Mouse (Mus musculus): Measurements from ENCODE around the gene Pfkl. TPM values are rescaled to one million over a fixed set of nuclear protein-coding genes. Genes with fewer than 3 reads are reported as not detected.

Gene Pfkl
- total RNA-seq, 1 experiment, result 138 TPM

GRCm38 (mm10) chr10:77970481-77970880, 39.4 kb downstream of the Pfkl start, which contains the start of gene Trpm2:
Gene Trpm2, minus strand, starts transcription at chr10:77970563.
- H3K4me3 ChIP-seq (ENCODE audit: insufficient read depth in 1 of 2, low read depth in 1 of 2, low read length in 2 of 2, poor library complexity in 1 of 2, severe bottlenecking in 1 of 2), result peak within 1 kb of the TSS; percentile 30 to 51; a peak in 3 of 4 replicates
- in situ Hi-C loops (cut with MboI; ENCODE audit: low sequenced_read_pairs in 2 of 2, unreplicated experiment in 2 of 2), result no loop called here
- no peak within 1 kb of the TSS for H3K27ac ChIP-seq (ENCODE audit: insufficient read depth, low read depth, low read length, poor library complexity, severe bottlenecking)
- H3K9ac ChIP-seq (ENCODE audit: insufficient read depth, low read depth, low read length, poor library complexity, severe bottlenecking), result peak within 1 kb of the TSS; percentile 39; the same call in 1 of the 2 replicates
- TF ChIP-seq MAFK (IDR thresholded peaks at IDR 0.05; ENCODE audit: insufficient read depth, low read depth, low read length) (no peak), HCFC1 (IDR thresholded peaks at IDR 0.05; ENCODE audit: borderline replicate concordance, insufficient read depth, low read length) (no peak), ZC3H11A (IDR thresholded peaks at IDR 0.05; ENCODE audit: borderline replicate concordance, low read depth, low read length) (no peak), ZNF384 (IDR thresholded peaks at IDR 0.05; ENCODE audit: low read depth, low read length) (no peak), CHD2 (IDR thresholded peaks at IDR 0.05; ENCODE audit: low read depth, low read length) (no peak)
- DNase-seq (ENCODE audit: low read depth, low spot score), result no peak
- H3K36me3 ChIP-seq (ENCODE audit: control insufficient read depth, insufficient read depth, low read length, poor library complexity, severe bottlenecking), result no peaks in the 10 kb centered on the region
- peaks cover 0 to 2% of the 10 kb centered on the region in 2 experiments; a peak in 1 of 4 replicates for H3K4me1 ChIP-seq (ENCODE audit: control insufficient read depth in 2 of 2, insufficient read depth in 2 of 2, low read length in 2 of 2, poor library complexity in 1 of 2)
- no peaks in the 10 kb centered on the region for H3K9me3 ChIP-seq (ENCODE audit: control insufficient read depth, insufficient read depth, low read depth, low read length)

- peaks cover 0 to 2% of the 10 kb centered on the region in 2 experiments; a peak in 1 of 4 replicates for H3K4me1 ChIP-seq (ENCODE audit: control insufficient read depth in 2 of 2, insufficient read depth in 2 of 2, low read length in 2 of 2, poor library complexity in 1 of 2)
- no peak overlapping the region for H3K27ac ChIP-seq (ENCODE audit: insufficient read depth, low read depth, low read length, poor library complexity, severe bottlenecking)
- in situ Hi-C loops (cut with MboI; ENCODE audit: low sequenced_read_pairs in 2 of 2, unreplicated experiment in 2 of 2), result no loop called here
- DNase-seq (ENCODE audit: low read depth, low spot score), result no peak
- no peaks in the 10 kb centered on the region for H3K36me3 ChIP-seq (ENCODE audit: control insufficient read depth, insufficient read depth, low read length, poor library complexity, severe bottlenecking)
- H3K9me3 ChIP-seq (ENCODE audit: control insufficient read depth, insufficient read depth, low read depth, low read length), result no peaks in the 10 kb centered on the region
- peak overlapping the region; percentile 30 to 51; a peak in 3 of 4 replicates for H3K4me3 ChIP-seq (ENCODE audit: insufficient read depth in 1 of 2, low read depth in 1 of 2, low read length in 2 of 2, poor library complexity in 1 of 2, severe bottlenecking in 1 of 2)
- H3K9ac ChIP-seq (ENCODE audit: insufficient read depth, low read depth, low read length, poor library complexity, severe bottlenecking), result peak overlapping the region; percentile 39; the same call in 1 of the 2 replicates
- TF ChIP-seq MAFK (IDR thresholded peaks at IDR 0.05; ENCODE audit: insufficient read depth, low read depth, low read length), result no peak
- no peak for TF ChIP-seq ZNF384 (IDR thresholded peaks at IDR 0.05; ENCODE audit: low read depth, low read length)
- TF ChIP-seq CHD2 (IDR thresholded peaks at IDR 0.05; ENCODE audit: low read depth, low read length), result no peak
- no peak for TF ChIP-seq HCFC1 (IDR thresholded peaks at IDR 0.05; ENCODE audit: borderline replicate concordance, insufficient read depth, low read length)
- TF ChIP-seq ZC3H11A (IDR thresholded peaks at IDR 0.05; ENCODE audit: borderline replicate concordance, low read depth, low read length), result no peak
Measured at GRCm38 (mm10) chr10:77969973-77970325, 39.9 kb downstream of the Pfkl start.

- in situ Hi-C loops (cut with MboI; ENCODE audit: low sequenced_read_pairs in 2 of 2, unreplicated experiment in 2 of 2), result no loop called here
- no peak overlapping the region for H3K27ac ChIP-seq (ENCODE audit: insufficient read depth, low read depth, low read length, poor library complexity, severe bottlenecking)
- peak overlapping the region; percentile 30 to 51; a peak in 3 of 4 replicates for H3K4me3 ChIP-seq (ENCODE audit: insufficient read depth in 1 of 2, low read depth in 1 of 2, low read length in 2 of 2, poor library complexity in 1 of 2, severe bottlenecking in 1 of 2)
- H3K4me1 ChIP-seq (ENCODE audit: control insufficient read depth in 2 of 2, insufficient read depth in 2 of 2, low read length in 2 of 2, poor library complexity in 1 of 2), result peaks cover 0 to 2% of the 10 kb centered on the region in 2 experiments; a peak in 1 of 4 replicates
- H3K9me3 ChIP-seq (ENCODE audit: control insufficient read depth, insufficient read depth, low read depth, low read length), result no peaks in the 10 kb centered on the region
- TF ChIP-seq CHD2 (IDR thresholded peaks at IDR 0.05; ENCODE audit: low read depth, low read length) (no peak), HCFC1 (IDR thresholded peaks at IDR 0.05; ENCODE audit: borderline replicate concordance, insufficient read depth, low read length) (no peak), ZNF384 (IDR thresholded peaks at IDR 0.05; ENCODE audit: low read depth, low read length) (no peak), MAFK (IDR thresholded peaks at IDR 0.05; ENCODE audit: insufficient read depth, low read depth, low read length) (no peak), ZC3H11A (IDR thresholded peaks at IDR 0.05; ENCODE audit: borderline replicate concordance, low read depth, low read length) (no peak)
- DNase-seq (ENCODE audit: low read depth, low spot score), result peak; percentile 26
- H3K36me3 ChIP-seq (ENCODE audit: control insufficient read depth, insufficient read depth, low read length, poor library complexity, severe bottlenecking), result no peaks in the 10 kb centered on the region
- H3K9ac ChIP-seq (ENCODE audit: insufficient read depth, low read depth, low read length, poor library complexity, severe bottlenecking), result peak overlapping the region; percentile 39; the same call in 1 of the 2 replicates
Measured at GRCm38 (mm10) chr10:77969274-77969972, 40.5 kb downstream of the Pfkl start.

- Histone ChIP-seq H3K4me1 (ENCODE audit: control insufficient read depth in 2 of 2, insufficient read depth in 2 of 2, low read length in 2 of 2, poor library complexity in 1 of 2) (no peaks in the 10 kb centered on the region), H3K9me3 (ENCODE audit: control insufficient read depth, insufficient read depth, low read depth, low read length) (no peaks in the 10 kb centered on the region), H3K36me3 (ENCODE audit: control insufficient read depth, insufficient read depth, low read length, poor library complexity, severe bottlenecking) (no peaks in the 10 kb centered on the region), H3K4me3 (ENCODE audit: insufficient read depth in 1 of 2, low read depth in 1 of 2, low read length in 2 of 2, poor library complexity in 1 of 2, severe bottlenecking in 1 of 2) (no peak overlapping the region), H3K9ac (ENCODE audit: insufficient read depth, low read depth, low read length, poor library complexity, severe bottlenecking) (no peak overlapping the region), H3K27ac (ENCODE audit: insufficient read depth, low read depth, low read length, poor library complexity, severe bottlenecking) (no peak overlapping the region)
- in situ Hi-C loops (cut with MboI; ENCODE audit: low sequenced_read_pairs in 2 of 2, unreplicated experiment in 2 of 2), result no loop called here
- no peak for DNase-seq (ENCODE audit: low read depth, low spot score)
- TF ChIP-seq CHD2 (IDR thresholded peaks at IDR 0.05; ENCODE audit: low read depth, low read length) (no peak), MAFK (IDR thresholded peaks at IDR 0.05; ENCODE audit: insufficient read depth, low read depth, low read length) (no peak), HCFC1 (IDR thresholded peaks at IDR 0.05; ENCODE audit: borderline replicate concordance, insufficient read depth, low read length) (no peak), ZC3H11A (IDR thresholded peaks at IDR 0.05; ENCODE audit: borderline replicate concordance, low read depth, low read length) (no peak), ZNF384 (IDR thresholded peaks at IDR 0.05; ENCODE audit: low read depth, low read length) (no peak)
Measured at GRCm38 (mm10) chr10:77963971-77964370, 45.9 kb downstream of the Pfkl start.
